Mouse (Mus musculus) CH12.LX (cell line): ENCODE data around the gene Pklr. TPM values are rescaled to one million over a fixed set of nuclear protein-coding genes. Genes with fewer than 3 reads are reported as not detected.
A peak's percentile ranks its signal among the peaks of the same experiment; 100 is the strongest.

Experiments
- DNase-seq: peaks from one replicate; pipeline ENCODE4 v3.0.0-alpha.2; 2013; ENCODE audit errors: extremely low read depth
- H3K27ac ChIP-seq: 2 replicates; pipeline ENCODE4 v1.5.1; 2012; ENCODE audit warnings: low read depth, mild to moderate bottlenecking, control low read depth, moderate library complexity; ENCODE audit not compliant: insufficient read depth
- H3K27me3 ChIP-seq: replicated peaks from 2 replicates; pipeline ENCODE3; 2012; ENCODE audit warnings: inconsistent platforms
- H3K36me3 ChIP-seq, 2 experiments: replicated peaks in 1 of 2; 2 replicates each; pipeline versions ENCODE3 to v1.6.1; 2012; ENCODE audit warnings: inconsistent platforms in 1 of 2, low read length in 1 of 2, mild to moderate bottlenecking in 1 of 2, mixed read lengths in 1 of 2, moderate library complexity in 1 of 2; ENCODE audit not compliant: control insufficient read depth in 1 of 2, insufficient read depth in 1 of 2
- H3K4me1 ChIP-seq, 2 experiments: 2 replicates each; pipeline ENCODE4 v1.6.1; 2012; ENCODE audit warnings: inconsistent platforms in 1 of 2, moderate library complexity in 1 of 2; ENCODE audit not compliant: insufficient read depth in 2 of 2, control insufficient read depth in 1 of 2
- H3K4me2 ChIP-seq: 2 replicates; pipeline ENCODE4 v1.6.1; 2012; ENCODE audit warnings: low read depth, mild to moderate bottlenecking, control low read depth; ENCODE audit not compliant: poor library complexity, insufficient read depth, severe bottlenecking
- H3K4me3 ChIP-seq, 3 experiments: fragments of 150-350 bp in 1 of 3; sonication (generic) in 1 of 3; replicated peaks in 1 of 3; 2 replicates each; pipeline versions ENCODE3 to v1.5.1; 2011 to 2012; ENCODE audit warnings: low read depth in 2 of 3, low read length in 2 of 3, mild to moderate bottlenecking in 2 of 3, moderate library complexity in 2 of 3, control low read depth in 1 of 3, improper control_type of control experiment in 1 of 3, inconsistent platforms in 1 of 3, mixed read lengths in 1 of 3; ENCODE audit not compliant: poor library complexity in 1 of 3
- H3K79me2 ChIP-seq: replicated peaks from 2 replicates; pipeline ENCODE4 v1.6.1; 2012; ENCODE audit warnings: mild to moderate bottlenecking, moderate library complexity; ENCODE audit not compliant: control insufficient read depth, poor library complexity, insufficient read depth, severe bottlenecking; ENCODE audit errors: extremely low read depth
- H3K9ac ChIP-seq: 2 replicates; pipeline ENCODE4 v1.6.1; 2012; ENCODE audit warnings: low read depth, mild to moderate bottlenecking, control low read depth, moderate library complexity; ENCODE audit not compliant: insufficient read depth
- H3K9me3 ChIP-seq: replicated peaks from 2 replicates; pipeline ENCODE3; 2012; ENCODE audit warnings: low read length, inconsistent platforms, mixed read lengths
- BHLHE40 ChIP-seq: IDR thresholded peaks from 2 replicates; pipeline ENCODE4 v1.6.1; 2011; ENCODE audit warnings: mild to moderate bottlenecking, low read depth, low read length, improper control_type of control experiment
- CHD1 ChIP-seq: IDR thresholded peaks from 2 replicates; pipeline ENCODE4 v1.6.1; 2012; ENCODE audit warnings: low read depth, low read length, improper control_type of control experiment, inconsistent platforms
- CTCF ChIP-seq, 2 experiments: IDR thresholded peaks in 1 of 2; conservative IDR thresholded peaks in 1 of 2; 2 replicates each; pipeline ENCODE4 v1.5.1; 2011 to 2012; ENCODE audit warnings: low read depth in 2 of 2, low read length in 2 of 2, improper control_type of control experiment in 1 of 2, inconsistent platforms in 1 of 2, mild to moderate bottlenecking in 1 of 2, moderate library complexity in 1 of 2
- E2F4 ChIP-seq: IDR thresholded peaks from 2 replicates; pipeline ENCODE4 v1.6.1; 2011; ENCODE audit warnings: low read depth, low read length, improper control_type of control experiment; ENCODE audit not compliant: insufficient replicate concordance
- ELF1 ChIP-seq: IDR thresholded peaks from 2 replicates; pipeline ENCODE4 v1.6.1; 2014; ENCODE audit warnings: low read depth, mild to moderate bottlenecking, inconsistent platforms, low read length, improper control_type of control experiment
- ETS1 ChIP-seq: conservative IDR thresholded peaks from 2 replicates; pipeline ENCODE4 v1.6.1; 2012; ENCODE audit warnings: low read depth, mild to moderate bottlenecking, inconsistent platforms, low read length, improper control_type of control experiment, moderate library complexity
- GABPA ChIP-seq: IDR thresholded peaks from 2 replicates; pipeline ENCODE4 v1.6.1; 2012; ENCODE audit warnings: low read depth, low read length, improper control_type of control experiment, inconsistent platforms; ENCODE audit not compliant: insufficient replicate concordance
- HCFC1 ChIP-seq: IDR thresholded peaks from 2 replicates; pipeline ENCODE4 v1.6.1; 2012; ENCODE audit warnings: low read depth, mild to moderate bottlenecking, inconsistent platforms, low read length, improper control_type of control experiment
- JUN ChIP-seq: IDR thresholded peaks from 2 replicates; pipeline ENCODE4 v1.6.1; 2011; ENCODE audit warnings: low read depth, mild to moderate bottlenecking, low read length, improper control_type of control experiment, moderate library complexity; ENCODE audit not compliant: insufficient read depth
- KAT2A ChIP-seq: IDR thresholded peaks from 2 replicates; pipeline ENCODE4 v1.6.1; 2012; ENCODE audit warnings: low read length, improper control_type of control experiment, inconsistent platforms; ENCODE audit not compliant: insufficient replicate concordance
- MAX ChIP-seq: IDR thresholded peaks from 2 replicates; pipeline ENCODE4 v1.6.1; 2011; ENCODE audit warnings: low read length, improper control_type of control experiment
- MAZ ChIP-seq: IDR thresholded peaks from 2 replicates; pipeline ENCODE4 v1.6.1; 2012; ENCODE audit warnings: low read depth, mild to moderate bottlenecking, inconsistent platforms, low read length, improper control_type of control experiment, moderate library complexity
- MXI1 ChIP-seq: IDR thresholded peaks from 2 replicates; pipeline ENCODE4 v1.6.1; 2011; ENCODE audit warnings: mild to moderate bottlenecking, low read depth, low read length, improper control_type of control experiment
- MYC ChIP-seq: IDR thresholded peaks from 2 replicates; pipeline ENCODE4 v1.6.1; 2011; ENCODE audit warnings: low read depth, mild to moderate bottlenecking, improper control_type of control experiment, low read length
- NELFE ChIP-seq: IDR thresholded peaks from 2 replicates; pipeline ENCODE4 v1.6.1; 2011; ENCODE audit warnings: low read depth, low read length, improper control_type of control experiment
- NRF1 ChIP-seq: IDR thresholded peaks from 2 replicates; pipeline ENCODE4 v1.6.1; 2014; ENCODE audit warnings: low read depth, mild to moderate bottlenecking, inconsistent platforms, low read length, improper control_type of control experiment, moderate library complexity
- PAX5 ChIP-seq: IDR thresholded peaks from 2 replicates; pipeline ENCODE4 v1.6.1; 2012; ENCODE audit warnings: low read length, inconsistent platforms, mixed read lengths
- POLR2A ChIP-seq: IDR thresholded peaks from 2 replicates; pipeline ENCODE4 v1.6.1; 2011; ENCODE audit warnings: low read depth, mild to moderate bottlenecking, improper control_type of control experiment, low read length
- POLR2AphosphoS2 ChIP-seq: IDR thresholded peaks from 2 replicates; pipeline ENCODE4 v1.6.1; 2011; ENCODE audit warnings: low read depth, low read length, improper control_type of control experiment
- RAD21 ChIP-seq: IDR thresholded peaks from 2 replicates; pipeline ENCODE4 v1.6.1; 2011; ENCODE audit warnings: low read depth, mild to moderate bottlenecking, low read length, improper control_type of control experiment, moderate library complexity
- SIN3A ChIP-seq: IDR thresholded peaks from 2 replicates; pipeline ENCODE4 v1.6.1; 2012; ENCODE audit warnings: low read length, improper control_type of control experiment, inconsistent platforms
- TBP ChIP-seq: conservative IDR thresholded peaks from 2 replicates; pipeline ENCODE4 v1.6.1; 2011; ENCODE audit warnings: low read depth, low read length, improper control_type of control experiment
- TCF12 ChIP-seq: IDR thresholded peaks from 2 replicates; pipeline ENCODE4 v1.6.1; 2014; ENCODE audit warnings: low read depth, mild to moderate bottlenecking, inconsistent platforms, low read length, improper control_type of control experiment
- UBTF ChIP-seq: IDR thresholded peaks from 2 replicates; pipeline ENCODE4 v1.6.1; 2012; ENCODE audit warnings: low read depth, mild to moderate bottlenecking, inconsistent platforms, low read length, improper control_type of control experiment, moderate library complexity
- USF1 ChIP-seq: IDR thresholded peaks from 2 replicates; pipeline ENCODE4 v1.6.1; 2014; ENCODE audit warnings: low read depth, mild to moderate bottlenecking, inconsistent platforms, low read length, improper control_type of control experiment
- USF2 ChIP-seq: conservative IDR thresholded peaks from 2 replicates; pipeline ENCODE4 v1.6.1; 2011; ENCODE audit warnings: low read depth, low read length, improper control_type of control experiment
- ZKSCAN1 ChIP-seq: IDR thresholded peaks from 2 replicates; pipeline ENCODE4 v1.6.1; 2012; ENCODE audit warnings: low read depth, inconsistent platforms, low read length, improper control_type of control experiment, borderline replicate concordance
- ZMIZ1 ChIP-seq: IDR thresholded peaks from 2 replicates; pipeline ENCODE4 v1.6.1; 2012; ENCODE audit warnings: low read depth, mild to moderate bottlenecking, inconsistent platforms, low read length, improper control_type of control experiment
- dilution Hi-C: fragments of 300-500 bp; cut with MboI; formaldehyde crosslinking; loops from 2 replicates; pipeline ENCODE4 v1.14.3; 2020; ENCODE audit warnings: low sequenced_read_pairs; ENCODE audit not compliant: extremely low pct_unique_long_range_greater_than_20kb, extremely low pct_ligation_motif_present
- in situ Hi-C: fragments of 300-500 bp; cut with MboI; formaldehyde crosslinking; loops from 3 replicates; pipeline ENCODE4 v1.14.3; 2019; ENCODE audit warnings: low sequenced_read_pairs, low pct_ligation_motif_present, low pct_unique_long_range_greater_than_20kb, mixed read lengths
- polyA plus RNA-seq: library from polyadenylated mRNA; unstranded; fragments of >175 nt; gene quantifications from 2 replicates; pipeline ENCODE4 v1.2.1, GENCODE M21; 2012; ENCODE audit warnings: low read depth; ENCODE audit not compliant: insufficient read length
- total RNA-seq, 2 experiments: library from RNA; depleted of rRNA; stranded (reverse); fragments of 300-350 nt in 1 of 2; fragments of >200 nt in 1 of 2; gene quantifications; 2 replicates each; pipeline ENCODE4 v1.2.3; 2012 to 2014

The Pklr gene
- total and polyA plus RNA-seq, 3 experiments, result not detected

- Histone ChIP-seq H3K27ac (peak within 1 kb of the TSS; percentile 71), H3K36me3 (peaks cover 29 to 34% of the 10 kb centered on the region in 2 experiments), H3K9ac (peak within 1 kb of the TSS; percentile 84), H3K9me3 (no peaks in the 10 kb centered on the region), H3K4me2 (peak within 1 kb of the TSS; percentile 95), H3K27me3 (no peaks in the 10 kb centered on the region), H3K4me1 (peaks cover 8 to 33% of the 10 kb centered on the region in 2 experiments), H3K79me2 (peaks cover 22% of the 10 kb centered on the region), H3K4me3 (peak within 1 kb of the TSS; percentile 76 to 84 (median 81))
- TF ChIP-seq BHLHE40 (peak; percentile 83), MXI1 (peak; percentile 90), HCFC1 (peak; percentile 68), MYC (0 out of 2 replicates have a peak, but pooled peaks have one; percentile 24), E2F4 (no peak), JUN (no peak), GABPA (no peak), POLR2AphosphoS2 (peak; percentile 89), TBP (peak; percentile 79), USF2 (peak; percentile 50; the same call in 1 of the 2 replicates), USF1 (peak; percentile 56), NELFE (peak; percentile 92), ZMIZ1 (peak; percentile 85), POLR2A (peak; percentile 94), PAX5 (no peak), ZKSCAN1 (no peak), TCF12 (peak; percentile 86), RAD21 (no peak), NRF1 (peak; percentile 67), UBTF (0 out of 2 replicates have a peak, but pooled peaks have one; percentile 73), SIN3A (peak; percentile 81), KAT2A (0 out of 2 replicates have a peak, but pooled peaks have one; percentile 66), MAX (peak; percentile 83), ELF1 (peak; percentile 47; the same call in 1 of the 2 replicates), CTCF (conservative IDR thresholded peaks at IDR 0.05 in 1 of 2, IDR thresholded peaks at IDR 0.05 in 1 of 2; ENCODE audit: low read depth in 2 of 2, low read length in 2 of 2) (no peak), CHD1 (peak; percentile 64; the same call in 1 of the 2 replicates), ETS1 (no peak), MAZ (peak; percentile 67; the same call in 1 of the 2 replicates)
- peak; percentile 95 for DNase-seq
- in situ Hi-C loops, result no loop called here
- dilution Hi-C loops, result no loop called here
Observed at GRCm38 (mm10) chr3:89164506-89165267, 28.7 kb downstream of the Pklr start, which contains the start of gene Clk2. Gene Clk2, plus strand, starts transcription at chr3:89164795.
